Mouse (Mus musculus) heart, postnatal 0 days (tissue): ENCODE results near the gene Coa6.

Experiments used
- CTCF ChIP-seq: IDR thresholded peaks from 2 replicates; pipeline ENCODE4 v1.5.1; 2016; ENCODE audit warnings: antibody characterized with exemption, control low read depth, low read depth
- EP300 ChIP-seq: IDR thresholded peaks from 2 replicates; pipeline ENCODE4 v1.6.1; 2016; ENCODE audit warnings: antibody characterized with exemption, low read depth

DNA sequence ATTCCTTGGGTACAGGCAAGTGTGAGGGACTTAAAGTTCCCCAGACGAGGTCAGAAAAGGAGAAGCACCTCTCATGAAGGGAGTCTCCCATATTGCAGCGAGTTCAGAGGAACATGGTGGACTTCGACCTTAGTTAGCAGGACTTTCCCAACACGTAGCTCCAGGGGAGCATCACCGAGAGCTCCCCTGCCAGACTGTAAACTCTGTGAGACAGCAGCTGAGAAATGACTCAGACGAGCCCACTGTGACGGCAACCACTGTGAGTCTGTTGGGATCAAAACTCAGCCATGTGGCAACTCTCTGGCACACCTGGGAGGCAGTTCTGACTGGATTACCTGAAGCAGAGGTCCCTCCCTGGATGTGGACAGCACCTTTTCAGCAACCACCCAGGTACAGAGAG lies 41.8 kb downstream of the Coa6 start:
- TF ChIP-seq CTCF (no peak), EP300 (no peak)
